Mouse (Mus musculus): ENCODE results near the gene Nub1. TPM values are rescaled to one million over a fixed set of nuclear protein-coding genes. Genes with fewer than 3 reads are reported as not detected.

Nub1 gene
- polyA plus RNA-seq, 1 experiment from 2014 or later = 45.6 TPM

GRCm38 (mm10) chr5:24726901-24727836, 41.8 kb downstream of the Nub1 start:
- Histone ChIP-seq H3K36me3 (no peaks in the 10 kb centered on the region), H3K4me1 (peaks cover 37% of the 10 kb centered on the region), H3K4me2 (no peak overlapping the region), H3K4me3 (replicated peaks) (no peak overlapping the region), H3K27ac (replicated peaks) (no peak overlapping the region), H3K9me3 (replicated peaks) (no peaks in the 10 kb centered on the region), H3K27me3 (replicated peaks) (peaks cover 37% of the 10 kb centered on the region), H3K9ac (replicated peaks) (no peak overlapping the region)
- ATAC-seq (ENCODE audit: low FRiP score) = no peak
- WGBS = 71% methylated on average over 12 of the region's 12 CpGs

GRCm38 (mm10) chr5:24729797-24730487, 44.6 kb downstream of the Nub1 start:
- no peaks in the 10 kb centered on the region for H3K9me3 ChIP-seq (replicated peaks)
- WGBS = 1% methylated on average over 49 of the region's 49 CpGs
- H3K4me2 ChIP-seq = peak overlapping the region; percentile 69
- 0 out of 2 replicates have a peak, but pooled peaks have one; percentile 5 for ATAC-seq (ENCODE audit: low FRiP score)
- H3K4me3 ChIP-seq (replicated peaks) = peak overlapping the region; percentile 44
- H3K27ac ChIP-seq (replicated peaks) = no peak overlapping the region
- peaks cover 37% of the 10 kb centered on the region for H3K4me1 ChIP-seq
- H3K9ac ChIP-seq (replicated peaks) = peak overlapping the region; percentile 49
- H3K27me3 ChIP-seq (replicated peaks) = peaks cover 37% of the 10 kb centered on the region
- no peaks in the 10 kb centered on the region for H3K36me3 ChIP-seq

- under 1% methylated on average over 23 of the region's 23 CpGs for WGBS
- Histone ChIP-seq H3K27me3 (replicated peaks) (peaks cover 37% of the 10 kb centered on the region), H3K4me2 (peak within 1 kb of the TSS; percentile 69), H3K36me3 (no peaks in the 10 kb centered on the region), H3K9ac (replicated peaks) (peak within 1 kb of the TSS; percentile 49), H3K9me3 (replicated peaks) (no peaks in the 10 kb centered on the region), H3K27ac (replicated peaks) (no peak within 1 kb of the TSS), H3K4me3 (replicated peaks) (peak within 1 kb of the TSS; percentile 44), H3K4me1 (peaks cover 32% of the 10 kb centered on the region)
- peak; percentile 43; the same call in 1 of the 2 replicates for ATAC-seq (ENCODE audit: low FRiP score)
Observed at GRCm38 (mm10) chr5:24730488-24730871, 45.1 kb downstream of the Nub1 start, which contains the start of gene Wdr86. Gene Wdr86 (minus strand): TSS chr5:24730727.

GRCm38 (mm10) chr5:24730986-24731385, 45.7 kb downstream of the Nub1 start:
- no peak overlapping the region for H3K27ac ChIP-seq (replicated peaks)
- ATAC-seq (ENCODE audit: low FRiP score) = 0 out of 2 replicates have a peak, but pooled peaks have one; percentile 34
- H3K27me3 ChIP-seq (replicated peaks) = peaks cover 37% of the 10 kb centered on the region
- no peaks in the 10 kb centered on the region for H3K36me3 ChIP-seq
- peak overlapping the region; percentile 69 for H3K4me2 ChIP-seq
- WGBS = 7% methylated on average over 15 of the region's 15 CpGs
- no peaks in the 10 kb centered on the region for H3K9me3 ChIP-seq (replicated peaks)
- peak overlapping the region; percentile 49; the same call in 1 of the 2 replicates for H3K9ac ChIP-seq (replicated peaks)
- H3K4me3 ChIP-seq (replicated peaks) = peak overlapping the region; percentile 44
- H3K4me1 ChIP-seq = peaks cover 32% of the 10 kb centered on the region

- peaks cover 32% of the 10 kb centered on the region for H3K4me1 ChIP-seq
- no peak overlapping the region for H3K4me3 ChIP-seq (replicated peaks)
- no peak for ATAC-seq (ENCODE audit: low FRiP score)
- H3K4me2 ChIP-seq = no peak overlapping the region
- 11% methylated on average over 8 of the region's 8 CpGs for WGBS
- H3K27ac ChIP-seq (replicated peaks) = no peak overlapping the region
- H3K9me3 ChIP-seq (replicated peaks) = no peaks in the 10 kb centered on the region
- H3K36me3 ChIP-seq = no peaks in the 10 kb centered on the region
- no peak overlapping the region for H3K9ac ChIP-seq (replicated peaks)
- peaks cover 37% of the 10 kb centered on the region for H3K27me3 ChIP-seq (replicated peaks)
Observed at GRCm38 (mm10) chr5:24733134-24733533, 47.8 kb downstream of the Nub1 start.

GRCm38 (mm10) chr5:24733771-24734426, 48.6 kb downstream of the Nub1 start:
- WGBS = 71% methylated on average over 7 of the region's 7 CpGs
- Histone ChIP-seq H3K9ac (replicated peaks) (no peak overlapping the region), H3K4me1 (peaks cover 32% of the 10 kb centered on the region), H3K9me3 (replicated peaks) (no peaks in the 10 kb centered on the region), H3K27me3 (replicated peaks) (peaks cover 31% of the 10 kb centered on the region), H3K27ac (replicated peaks) (no peak overlapping the region), H3K4me2 (no peak overlapping the region), H3K4me3 (replicated peaks) (no peak overlapping the region), H3K36me3 (no peaks in the 10 kb centered on the region)
- no peak for ATAC-seq (ENCODE audit: low FRiP score)

- Histone ChIP-seq H3K27ac (replicated peaks) (no peak overlapping the region), H3K9me3 (replicated peaks) (no peaks in the 10 kb centered on the region), H3K27me3 (replicated peaks) (no peaks in the 10 kb centered on the region), H3K36me3 (no peaks in the 10 kb centered on the region), H3K4me3 (replicated peaks) (no peak overlapping the region), H3K4me1 (peaks cover 6% of the 10 kb centered on the region; the same call in 1 of the 2 replicates), H3K4me2 (no peak overlapping the region), H3K9ac (replicated peaks) (no peak overlapping the region)
- 92% methylated on average over 10 of the region's 10 CpGs for WGBS
- ATAC-seq (ENCODE audit: low FRiP score) = no peak
Observed at GRCm38 (mm10) chr5:24737595-24737994, 52.3 kb downstream of the Nub1 start.

GRCm38 (mm10) chr5:24738517-24738916, 53.2 kb downstream of the Nub1 start:
- Histone ChIP-seq H3K36me3 (no peaks in the 10 kb centered on the region), H3K27ac (replicated peaks) (no peak overlapping the region), H3K4me1 (no peaks in the 10 kb centered on the region), H3K27me3 (replicated peaks) (no peaks in the 10 kb centered on the region), H3K9me3 (replicated peaks) (no peaks in the 10 kb centered on the region), H3K4me2 (no peak overlapping the region), H3K9ac (replicated peaks) (no peak overlapping the region), H3K4me3 (replicated peaks) (no peak overlapping the region)
- no peak for ATAC-seq (ENCODE audit: low FRiP score)
- 82% methylated on average over 1 of the region's 1 CpGs for WGBS

GRCm38 (mm10) chr5:24739141-24739753, 53.9 kb downstream of the Nub1 start:
- no peak overlapping the region for H3K27ac ChIP-seq (replicated peaks)
- no peaks in the 10 kb centered on the region for H3K36me3 ChIP-seq
- no peak overlapping the region for H3K9ac ChIP-seq (replicated peaks)
- no peaks in the 10 kb centered on the region for H3K4me1 ChIP-seq
- H3K4me2 ChIP-seq = no peak overlapping the region
- no peaks in the 10 kb centered on the region for H3K27me3 ChIP-seq (replicated peaks)
- ATAC-seq (ENCODE audit: low FRiP score) = no peak
- H3K4me3 ChIP-seq (replicated peaks) = no peak overlapping the region
- 68% methylated on average over 15 of the region's 15 CpGs for WGBS
- H3K9me3 ChIP-seq (replicated peaks) = no peaks in the 10 kb centered on the region

- no peak overlapping the region for H3K4me3 ChIP-seq (replicated peaks)
- no peak overlapping the region for H3K9ac ChIP-seq (replicated peaks)
- ATAC-seq (ENCODE audit: low FRiP score) = no peak
- H3K4me2 ChIP-seq = no peak overlapping the region
- H3K36me3 ChIP-seq = no peaks in the 10 kb centered on the region
- H3K4me1 ChIP-seq = no peaks in the 10 kb centered on the region
- H3K27ac ChIP-seq (replicated peaks) = no peak overlapping the region
- no peaks in the 10 kb centered on the region for H3K27me3 ChIP-seq (replicated peaks)
- H3K9me3 ChIP-seq (replicated peaks) = no peaks in the 10 kb centered on the region
- WGBS = 81% methylated on average over 15 of the region's 15 CpGs
Observed at GRCm38 (mm10) chr5:24741172-24741885, 56.0 kb downstream of the Nub1 start.
